Mouse (Mus musculus): ENCODE results near the gene Atp5c1.

DNA sequence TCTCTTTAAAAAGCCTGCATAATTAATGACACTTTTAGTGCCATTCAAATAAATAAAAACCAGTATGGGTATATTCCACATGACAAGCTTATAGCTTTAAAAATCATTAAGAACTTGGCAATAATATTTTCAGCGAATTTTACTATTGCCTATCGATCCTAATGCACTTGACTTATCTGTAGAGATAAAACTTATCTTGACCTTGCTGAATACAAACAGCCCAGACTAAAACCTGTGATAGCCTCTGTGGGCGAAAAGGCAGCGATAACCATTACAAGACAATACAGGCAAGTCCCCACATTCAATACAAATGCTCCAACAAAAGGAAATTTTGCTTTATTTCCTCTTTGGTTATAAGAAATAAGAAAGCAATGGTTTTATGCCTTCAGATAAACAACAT lies 71.7 kb downstream of the Atp5c1 start:
- no peak for TF ChIP-seq CTCF (IDR thresholded peaks at IDR 0.05; ENCODE audit: control insufficient read depth, insufficient read depth, insufficient read length)
- no peak for TF ChIP-seq USF1 (IDR thresholded peaks at IDR 0.05; ENCODE audit: low read depth)
